Mouse (Mus musculus) G1E (cell line): ENCODE results near the gene Acat2.

ENCODE experiments used
- CTCF ChIP-seq: IDR thresholded peaks from 2 replicates; pipeline ENCODE4 v1.5.1; 2012; ENCODE audit warnings: low read depth, low read length, inconsistent platforms, mixed read lengths
- GATA2 ChIP-seq: IDR thresholded peaks from 2 replicates; pipeline ENCODE4 v1.6.1; 2012; ENCODE audit warnings: low read depth, low read length, inconsistent platforms, borderline replicate concordance
- POLR2AphosphoS5 ChIP-seq: IDR thresholded peaks from 2 replicates; pipeline ENCODE4 v1.6.1; 2012; ENCODE audit warnings: low read depth, low read length, inconsistent platforms; ENCODE audit not compliant: insufficient replicate concordance

DNA sequence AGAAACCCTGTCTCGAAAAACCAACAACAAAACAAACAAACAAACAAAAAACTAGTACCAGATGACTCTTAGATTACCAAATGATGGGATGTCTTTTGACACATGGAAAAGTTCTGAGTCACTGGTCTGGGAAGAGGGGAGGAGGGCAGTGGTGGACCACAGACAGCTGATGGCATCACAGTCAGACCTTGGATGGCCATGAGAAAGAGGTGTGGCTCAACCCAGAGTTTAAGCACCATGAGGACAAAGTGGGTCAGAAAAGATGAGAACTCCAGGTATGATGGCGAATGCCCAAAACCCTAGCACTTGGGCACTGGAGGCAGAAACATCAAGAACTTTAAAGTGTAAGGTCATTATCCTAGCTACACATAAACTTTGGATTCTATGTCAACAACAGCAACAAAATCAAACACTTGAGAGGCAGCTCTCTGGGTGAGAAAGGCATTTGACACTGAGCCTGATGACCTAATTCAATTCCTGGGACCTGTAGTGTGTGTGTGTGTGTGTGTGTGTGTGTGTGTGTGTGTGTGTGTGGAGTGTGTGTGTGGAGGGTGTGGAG is 23.1 kb downstream of the Acat2 start:
- TF ChIP-seq CTCF (no peak), POLR2AphosphoS5 (no peak), GATA2 (no peak)
